Mouse (Mus musculus) right cerebral cortex, postnatal 25 days (tissue): ENCODE measurements at regions not wholly inside any gene's neighbourhood (a gene's known extent, or its start where the extent isn't known, plus 50 kb on each side); places are given as distances from the start of the nearest gene placed in this dataset.

ENCODE experiments used
- DNase-seq: peaks from one replicate; pipeline ENCODE4 v3.0.0; 2022

GRCm38 (mm10) chr6:95179993-95180392, 63.0 kb downstream of the Kbtbd8 start:
- no peak for DNase-seq

- no peak for DNase-seq
Observed at GRCm38 (mm10) chr6:95182238-95182637, 65.2 kb downstream of the Kbtbd8 start.

GRCm38 (mm10) chr6:95185074-95185931, 68.3 kb downstream of the Kbtbd8 start:
- no peak for DNase-seq

- no peak for DNase-seq
Observed at GRCm38 (mm10) chr6:95196631-95197030, 79.6 kb downstream of the Kbtbd8 start.

GRCm38 (mm10) chr6:95198611-95199010, 81.6 kb downstream of the Kbtbd8 start:
- DNase-seq, result peak; percentile 38

GRCm38 (mm10) chr6:95202291-95202790, 85.3 kb downstream of the Kbtbd8 start:
- DNase-seq, result no peak

- DNase-seq, result no peak
Observed at GRCm38 (mm10) chr6:95202978-95203377, 85.9 kb downstream of the Kbtbd8 start.

- DNase-seq, result no peak
Observed at GRCm38 (mm10) chr6:95204231-95204630, 87.2 kb downstream of the Kbtbd8 start.

GRCm38 (mm10) chr6:95207063-95207462, 90.0 kb downstream of the Kbtbd8 start:
- no peak for DNase-seq

GRCm38 (mm10) chr6:95217431-95217830, 100.4 kb downstream of the Kbtbd8 start:
- no peak for DNase-seq

GRCm38 (mm10) chr6:95218830-95219229, 101.8 kb downstream of the Kbtbd8 start:
- DNase-seq, result no peak

GRCm38 (mm10) chr6:95223537-95223936, 98.4 kb upstream of the Gm10234 start:
- peak; percentile 75 for DNase-seq

GRCm38 (mm10) chr6:95229885-95230284, 92.0 kb upstream of the Gm10234 start:
- no peak for DNase-seq

- no peak for DNase-seq
Observed at GRCm38 (mm10) chr6:95234712-95235111, 87.2 kb upstream of the Gm10234 start.

GRCm38 (mm10) chr6:95243657-95244056, 78.3 kb upstream of the Gm10234 start:
- no peak for DNase-seq

GRCm38 (mm10) chr6:95244911-95245310, 77.0 kb upstream of the Gm10234 start:
- no peak for DNase-seq

GRCm38 (mm10) chr6:95256303-95256702, 65.6 kb upstream of the Gm10234 start:
- DNase-seq, result no peak

GRCm38 (mm10) chr6:95261001-95261400, 60.9 kb upstream of the Gm10234 start:
- DNase-seq, result no peak

- no peak for DNase-seq
Observed at GRCm38 (mm10) chr6:95264011-95264869, 57.7 kb upstream of the Gm10234 start.

GRCm38 (mm10) chr6:95269524-95269923, 52.4 kb upstream of the Gm10234 start:
- DNase-seq, result no peak
